Mouse (Mus musculus) lung, adult 2 months (tissue): ENCODE data around the gene Hsph1.

Experiments
- CTCF ChIP-seq: fragments of 200-500 bp; IDR thresholded peaks from 2 replicates; pipeline ENCODE4 v1.5.1; 2011; ENCODE audit warnings: mild to moderate bottlenecking, low read length, control low read depth; ENCODE audit not compliant: insufficient read depth
- POLR2A ChIP-seq: fragments of 200-500 bp; IDR thresholded peaks from 2 replicates; pipeline ENCODE4 v1.6.1; 2011; ENCODE audit warnings: low read depth, mild to moderate bottlenecking, control low read depth, low read length, borderline replicate concordance; ENCODE audit errors: extremely low read depth

- TF ChIP-seq CTCF = no peak
- 0 out of 2 replicates have a peak, but pooled peaks have one; percentile 13 for TF ChIP-seq POLR2A
Measured at GRCm38 (mm10) chr5:149635556-149635955, 620 bp downstream of the Hsph1 start.
